Mouse (Mus musculus) forebrain, embryonic 11.5 days (tissue): Measurements from ENCODE around the gene Kl. TPM values are rescaled to one million over a fixed set of nuclear protein-coding genes. Genes with fewer than 3 reads are reported as not detected.

ENCODE experiments used
- ATAC-seq: fragments of 200-750 bp; cut with Nextera tagmentation; replicated peaks from 2 replicates; pipeline ENCODE4 v1.8.0; 2017; ENCODE audit warnings: moderate TSS enrichment; ENCODE audit not compliant: low FRiP score
- DNase-seq: peaks from one replicate; pipeline ENCODE4 v3.0.0-alpha.2; 2017; ENCODE audit warnings: low spot score
- H3K27ac ChIP-seq: fragments of 300-500 bp; sonication (generic); 2 replicates; pipeline ENCODE4 v1.5.1; 2014; ENCODE audit warnings: low read depth, low read length
- H3K27me3 ChIP-seq: fragments of 300-500 bp; sonication (generic); 2 replicates; pipeline ENCODE4 v1.6.1; 2014; ENCODE audit warnings: mild to moderate bottlenecking, low read length, mixed read lengths; ENCODE audit not compliant: control insufficient read depth, insufficient read depth
- H3K36me3 ChIP-seq: fragments of 300-500 bp; sonication (generic); 2 replicates; pipeline ENCODE4 v1.6.1; 2014; ENCODE audit warnings: mild to moderate bottlenecking, low read length, moderate library complexity, mixed read lengths; ENCODE audit not compliant: control insufficient read depth, insufficient read depth
- H3K4me1 ChIP-seq: fragments of 300-500 bp; sonication (generic); replicated peaks from 2 replicates; pipeline ENCODE4 v1.6.1; 2014; ENCODE audit warnings: low read length, mixed read lengths; ENCODE audit not compliant: control insufficient read depth, insufficient read depth
- H3K4me2 ChIP-seq: fragments of 300-500 bp; sonication (generic); 2 replicates; pipeline ENCODE4 v1.6.1; 2014; ENCODE audit warnings: low read depth, mild to moderate bottlenecking, low read length, moderate library complexity, mixed read lengths; ENCODE audit not compliant: severe bottlenecking
- H3K4me3 ChIP-seq: fragments of 300-500 bp; sonication (generic); 2 replicates; pipeline ENCODE4 v1.5.1; 2014; ENCODE audit warnings: low read depth, low read length
- H3K9ac ChIP-seq: fragments of 300-500 bp; sonication (generic); 2 replicates; pipeline ENCODE4 v1.6.1; 2014; ENCODE audit warnings: low read length
- H3K9me3 ChIP-seq: fragments of 300-500 bp; sonication (generic); 2 replicates; pipeline ENCODE4 v1.6.1; 2016; ENCODE audit warnings: low read length, mixed read lengths; ENCODE audit not compliant: control insufficient read depth
- WGBS: fragments of 180-500 bp; shearing (Covaris S2); extraction: QIAGEN DNeasy Blood & Tissue Kit; methylation state at CpG from one replicate; pipeline ENCODE4 v1.1.7; 2014; 5-methylcytosine and 5-hydroxymethylcytosine counted together
- polyA plus RNA-seq: library from polyadenylated mRNA; unstranded; fragments of >200 nt; fragmentation: Nextera tagmentation; extraction: Ambion mirVana; gene quantifications from 2 replicates; pipeline ENCODE4 v1.2.1, GENCODE M21; 2014

The Kl gene
- polyA plus RNA-seq, 1 experiment from 2014 or later, result 0.19 TPM

- WGBS, result 61% methylated on average over 2 of the region's 2 CpGs
- no peak for ATAC-seq
- Histone ChIP-seq H3K4me1 (no peaks in the 10 kb centered on the region), H3K9ac (no peak overlapping the region), H3K9me3 (no peaks in the 10 kb centered on the region), H3K27me3 (no peaks in the 10 kb centered on the region), H3K4me2 (no peak overlapping the region), H3K4me3 (no peak overlapping the region), H3K36me3 (no peaks in the 10 kb centered on the region), H3K27ac (no peak overlapping the region)
- no peak for DNase-seq
Observed at GRCm38 (mm10) chr5:150919961-150920360, 32.4 kb upstream of the Kl start.

- DNase-seq (no peak), ATAC-seq (no peak)
- Histone ChIP-seq H3K36me3 (no peaks in the 10 kb centered on the region), H3K4me2 (no peak overlapping the region), H3K27me3 (no peaks in the 10 kb centered on the region), H3K4me1 (no peaks in the 10 kb centered on the region), H3K4me3 (no peak overlapping the region), H3K27ac (no peak overlapping the region), H3K9ac (no peak overlapping the region), H3K9me3 (no peaks in the 10 kb centered on the region)
- WGBS, result 84% methylated on average over 2 of the region's 2 CpGs
Observed at GRCm38 (mm10) chr5:150929406-150929805, 23.0 kb upstream of the Kl start.

DNA sequence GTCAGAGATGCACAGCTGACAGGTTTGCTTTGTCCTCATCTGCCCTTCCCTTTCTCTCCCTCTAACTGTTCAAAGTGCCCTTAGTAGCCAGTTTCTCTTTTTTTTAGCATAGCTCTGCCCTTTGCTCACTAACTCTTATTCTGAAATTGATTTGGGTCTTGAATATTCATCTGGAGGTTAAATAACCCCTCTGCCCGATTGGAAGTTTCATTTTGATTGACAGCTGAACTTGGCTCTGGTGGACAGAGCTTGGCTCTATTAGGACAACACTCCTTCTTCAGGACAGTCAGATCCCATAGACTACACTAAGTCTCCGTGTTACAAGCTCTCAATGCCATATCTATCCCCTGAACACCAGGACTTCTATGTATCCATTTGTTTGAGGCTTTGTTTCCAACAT, 19.8 kb upstream of the Kl start:
- no peaks in the 10 kb centered on the region for H3K27me3 ChIP-seq
- no peak for DNase-seq
- H3K4me2 ChIP-seq, result no peak overlapping the region
- H3K9me3 ChIP-seq, result no peaks in the 10 kb centered on the region
- no peaks in the 10 kb centered on the region for H3K36me3 ChIP-seq
- H3K4me1 ChIP-seq, result no peaks in the 10 kb centered on the region
- ATAC-seq, result no peak
- H3K4me3 ChIP-seq, result no peak overlapping the region
- 77% methylated on average over 2 of the region's 2 CpGs for WGBS
- no peak overlapping the region for H3K9ac ChIP-seq
- H3K27ac ChIP-seq, result no peak overlapping the region

DNA sequence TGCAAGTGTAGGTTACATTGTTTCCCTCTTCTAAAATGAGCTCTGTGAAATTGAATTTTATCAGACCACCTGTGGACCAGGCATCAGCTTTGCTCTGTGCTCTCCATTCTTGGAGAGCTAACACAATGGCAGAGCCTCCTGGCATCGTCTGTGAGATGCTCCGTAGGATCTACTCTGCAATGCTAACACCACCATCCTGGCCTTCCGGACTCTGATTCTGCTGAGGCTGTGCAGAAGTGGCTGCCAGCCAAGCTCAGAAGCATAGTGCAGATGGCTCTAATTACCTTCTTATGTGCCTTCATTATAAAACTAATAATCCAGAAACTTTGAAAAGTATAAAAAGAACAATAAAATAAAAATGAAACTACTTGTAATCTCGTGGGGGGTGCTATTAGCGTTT, 16.2 kb upstream of the Kl start:
- H3K4me1 ChIP-seq, result no peaks in the 10 kb centered on the region
- no peaks in the 10 kb centered on the region for H3K36me3 ChIP-seq
- H3K27ac ChIP-seq, result no peak overlapping the region
- no peak overlapping the region for H3K4me2 ChIP-seq
- H3K9me3 ChIP-seq, result no peaks in the 10 kb centered on the region
- H3K27me3 ChIP-seq, result no peaks in the 10 kb centered on the region
- no peak overlapping the region for H3K9ac ChIP-seq
- no peak for ATAC-seq
- WGBS, result 55% methylated on average over 5 of the region's 5 CpGs
- H3K4me3 ChIP-seq, result no peak overlapping the region
- DNase-seq, result no peak

- Histone ChIP-seq H3K4me2 (no peak overlapping the region), H3K4me3 (no peak overlapping the region), H3K4me1 (no peaks in the 10 kb centered on the region), H3K9me3 (no peaks in the 10 kb centered on the region), H3K36me3 (no peaks in the 10 kb centered on the region), H3K27me3 (no peaks in the 10 kb centered on the region), H3K27ac (no peak overlapping the region), H3K9ac (no peak overlapping the region)
- no peak for DNase-seq
- ATAC-seq, result no peak
- 81% methylated on average over 4 of the region's 4 CpGs for WGBS
Observed at GRCm38 (mm10) chr5:150936807-150937206, 15.6 kb upstream of the Kl start.

GRCm38 (mm10) chr5:150937501-150937900, 14.9 kb upstream of the Kl start:
- no peaks in the 10 kb centered on the region for H3K27me3 ChIP-seq
- ATAC-seq, result no peak
- no peak overlapping the region for H3K4me3 ChIP-seq
- no peak overlapping the region for H3K4me2 ChIP-seq
- H3K36me3 ChIP-seq, result no peaks in the 10 kb centered on the region
- no peaks in the 10 kb centered on the region for H3K4me1 ChIP-seq
- H3K9ac ChIP-seq, result no peak overlapping the region
- no peak overlapping the region for H3K27ac ChIP-seq
- H3K9me3 ChIP-seq, result no peaks in the 10 kb centered on the region
- DNase-seq, result no peak
- WGBS, result 70% methylated on average over 2 of the region's 2 CpGs

DNA sequence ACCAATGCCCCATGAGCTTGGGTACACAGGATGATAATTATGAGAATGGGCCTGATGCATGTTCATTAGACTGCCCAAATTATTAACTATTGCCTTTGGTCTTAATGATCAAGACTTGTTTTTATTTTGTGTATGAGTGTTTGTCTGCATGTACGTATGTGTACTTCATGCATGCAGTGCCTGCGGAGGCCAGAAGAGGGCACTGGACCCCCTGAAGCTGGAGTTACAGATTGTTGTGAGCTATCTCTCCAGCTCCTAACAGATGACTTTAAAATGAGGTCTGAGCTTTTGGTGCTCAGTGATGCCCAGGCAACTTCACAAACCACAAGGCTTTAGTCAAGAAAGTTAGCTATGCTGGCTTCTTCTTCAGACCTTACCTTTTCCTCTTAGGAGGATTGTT, 6.8 kb upstream of the Kl start:
- ATAC-seq, result no peak
- no peaks in the 10 kb centered on the region for H3K4me1 ChIP-seq
- no peaks in the 10 kb centered on the region for H3K36me3 ChIP-seq
- H3K4me2 ChIP-seq, result no peak overlapping the region
- DNase-seq, result no peak
- 93% methylated on average over 2 of the region's 2 CpGs for WGBS
- no peaks in the 10 kb centered on the region for H3K27me3 ChIP-seq
- H3K9me3 ChIP-seq, result no peaks in the 10 kb centered on the region
- H3K27ac ChIP-seq, result no peak overlapping the region
- H3K9ac ChIP-seq, result no peak overlapping the region
- H3K4me3 ChIP-seq, result no peak overlapping the region

DNA sequence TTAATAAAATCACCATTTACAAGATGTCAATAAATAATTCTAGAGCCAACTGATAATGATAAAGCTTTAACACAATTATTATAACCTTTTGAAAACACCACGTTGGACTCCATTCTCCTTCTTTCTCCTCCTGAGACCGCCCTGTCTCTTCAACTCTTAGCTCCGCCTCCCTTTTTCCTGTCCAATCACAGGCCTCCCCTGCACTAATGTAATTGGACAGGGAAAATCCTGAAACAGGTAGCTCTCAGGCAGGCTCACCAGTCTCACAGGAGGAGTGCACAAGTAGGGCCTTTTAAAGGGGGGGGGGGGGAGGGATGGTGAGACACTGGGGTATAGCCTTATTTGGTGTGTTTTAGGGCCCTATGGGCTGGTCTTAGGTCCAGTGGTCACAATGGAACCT, 3.3 kb upstream of the Kl start:
- no peaks in the 10 kb centered on the region for H3K9me3 ChIP-seq
- H3K4me3 ChIP-seq, result no peak overlapping the region
- H3K4me1 ChIP-seq, result peaks cover 8% of the 10 kb centered on the region; the same call in 1 of the 2 replicates
- ATAC-seq (no peak), DNase-seq (no peak)
- no peak overlapping the region for H3K4me2 ChIP-seq
- H3K27me3 ChIP-seq, result peaks cover 24% of the 10 kb centered on the region
- no peak overlapping the region for H3K9ac ChIP-seq
- 85% methylated on average over 3 of the region's 3 CpGs for WGBS
- H3K36me3 ChIP-seq, result no peaks in the 10 kb centered on the region
- no peak overlapping the region for H3K27ac ChIP-seq

DNA sequence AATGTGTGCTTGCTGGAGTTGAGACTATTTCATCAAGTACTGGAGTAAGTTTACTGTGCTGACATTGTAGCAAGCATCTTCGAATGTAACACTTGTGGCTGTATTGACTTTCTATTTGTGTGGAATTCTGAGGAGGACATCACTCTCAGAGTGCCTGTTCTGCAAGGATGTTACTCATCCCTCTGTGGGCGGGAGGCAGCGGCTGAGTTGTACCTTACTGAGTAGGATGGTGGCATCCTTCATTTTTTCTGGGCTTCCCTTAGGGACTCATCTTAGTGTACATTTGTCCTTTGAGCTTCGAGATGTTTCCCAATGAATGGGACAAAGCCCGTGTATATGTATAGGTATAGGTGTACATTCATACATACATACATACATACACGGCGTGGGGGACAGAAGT, 1.1 kb upstream of the Kl start:
- no peaks in the 10 kb centered on the region for H3K9me3 ChIP-seq
- no peaks in the 10 kb centered on the region for H3K36me3 ChIP-seq
- H3K27me3 ChIP-seq, result peaks cover 24% of the 10 kb centered on the region
- H3K9ac ChIP-seq, result no peak overlapping the region
- peaks cover 8% of the 10 kb centered on the region; the same call in 1 of the 2 replicates for H3K4me1 ChIP-seq
- H3K4me2 ChIP-seq, result no peak overlapping the region
- no peak for ATAC-seq
- H3K4me3 ChIP-seq, result no peak overlapping the region
- WGBS, result 87% methylated on average over 7 of the region's 7 CpGs
- no peak overlapping the region for H3K27ac ChIP-seq
- DNase-seq, result peak; percentile 20
